Mouse (Mus musculus) layer of hippocampus, postnatal 14 days (tissue): ENCODE data around the gene Krtap28-10. TPM values are rescaled to one million over a fixed set of nuclear protein-coding genes. Genes with fewer than 3 reads are reported as not detected.
"Not testable (repeated sequence)": the region's sequence is repeated elsewhere in the genome, so short reads cannot be mapped to it uniquely, and the experiment has no call there.

ENCODE experiments used
- DNase-seq, 2 experiments: peaks; one replicate each; pipeline ENCODE4 v3.0.0; 2021 to 2022; ENCODE audit warnings: low spot score in 2 of 2, mixed read lengths in 1 of 2
- total RNA-seq, 2 experiments: library from RNA; stranded (reverse); gene quantifications; 2 replicates each; pipeline ENCODE4 v1.2.3; 2021

Gene Krtap28-10
- total RNA-seq, 2 experiments from 2014 or later, result not detected

DNA sequence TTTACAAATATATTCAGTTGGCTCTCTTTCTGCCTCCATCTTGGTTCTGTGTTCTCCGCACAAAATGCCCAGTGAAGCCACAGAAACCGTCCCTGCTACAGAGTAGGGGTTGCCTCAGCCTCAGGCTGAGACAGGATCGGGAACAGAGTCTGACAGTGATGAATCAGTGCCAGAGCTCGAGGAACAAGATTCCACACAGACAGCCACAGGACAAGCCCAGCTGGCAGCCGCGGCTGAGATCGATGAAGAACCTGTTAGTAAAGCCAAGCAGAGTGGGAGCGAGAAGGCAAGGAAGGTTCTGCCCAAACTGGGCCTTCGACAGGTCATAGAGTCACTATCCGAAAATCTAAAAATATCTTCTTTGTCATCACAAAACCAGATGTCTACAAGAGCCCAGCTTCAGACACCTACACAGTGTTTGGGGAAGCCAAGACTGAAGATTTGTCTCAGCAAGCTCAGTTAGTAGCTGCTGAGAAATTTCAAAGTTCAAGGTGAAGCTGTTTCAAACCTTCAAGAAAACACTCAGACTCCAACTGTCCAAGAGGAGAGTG, 26.9 kb downstream of the Krtap28-10 start:
- DNase-seq, result no peak

DNA sequence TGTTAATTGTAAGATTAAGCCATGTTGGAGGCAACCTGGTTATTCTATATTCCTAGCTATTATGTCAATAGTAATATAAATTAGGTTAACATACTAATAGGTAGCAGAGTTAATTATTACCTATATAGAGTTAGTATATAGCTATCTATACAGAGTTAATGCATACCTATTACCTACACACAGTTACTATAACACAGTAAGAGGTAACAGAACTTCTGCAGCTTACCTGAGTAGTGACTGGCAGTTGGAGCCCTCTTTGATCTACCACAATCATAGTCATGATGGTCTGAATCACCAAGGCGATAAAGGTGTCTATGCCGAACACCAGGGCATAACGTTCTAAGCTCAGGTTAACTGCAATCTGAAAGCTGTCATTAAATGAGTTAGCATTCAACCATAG, 27.8 kb downstream of the Krtap28-10 start:
- DNase-seq, result no peak

DNA sequence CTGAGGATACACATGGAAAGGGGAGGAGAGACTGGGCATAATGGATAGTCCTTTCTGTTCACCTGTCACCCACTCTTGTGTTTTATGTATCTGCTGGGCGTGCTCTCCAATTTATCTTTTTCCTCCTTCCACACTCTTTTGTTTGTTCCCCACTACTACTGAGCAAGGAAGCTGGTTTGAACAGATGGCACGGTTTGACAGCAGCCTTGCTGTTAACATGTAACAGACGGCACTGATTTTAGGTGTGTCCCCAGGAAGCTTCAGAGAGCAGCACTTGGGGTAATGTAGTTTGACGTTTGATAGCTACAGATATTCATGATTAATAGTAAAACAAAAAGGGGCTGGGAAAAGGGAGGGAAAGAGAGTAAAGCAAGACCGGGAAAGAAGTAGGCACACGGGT, 34.8 kb downstream of the Krtap28-10 start:
- no peak for DNase-seq

DNA sequence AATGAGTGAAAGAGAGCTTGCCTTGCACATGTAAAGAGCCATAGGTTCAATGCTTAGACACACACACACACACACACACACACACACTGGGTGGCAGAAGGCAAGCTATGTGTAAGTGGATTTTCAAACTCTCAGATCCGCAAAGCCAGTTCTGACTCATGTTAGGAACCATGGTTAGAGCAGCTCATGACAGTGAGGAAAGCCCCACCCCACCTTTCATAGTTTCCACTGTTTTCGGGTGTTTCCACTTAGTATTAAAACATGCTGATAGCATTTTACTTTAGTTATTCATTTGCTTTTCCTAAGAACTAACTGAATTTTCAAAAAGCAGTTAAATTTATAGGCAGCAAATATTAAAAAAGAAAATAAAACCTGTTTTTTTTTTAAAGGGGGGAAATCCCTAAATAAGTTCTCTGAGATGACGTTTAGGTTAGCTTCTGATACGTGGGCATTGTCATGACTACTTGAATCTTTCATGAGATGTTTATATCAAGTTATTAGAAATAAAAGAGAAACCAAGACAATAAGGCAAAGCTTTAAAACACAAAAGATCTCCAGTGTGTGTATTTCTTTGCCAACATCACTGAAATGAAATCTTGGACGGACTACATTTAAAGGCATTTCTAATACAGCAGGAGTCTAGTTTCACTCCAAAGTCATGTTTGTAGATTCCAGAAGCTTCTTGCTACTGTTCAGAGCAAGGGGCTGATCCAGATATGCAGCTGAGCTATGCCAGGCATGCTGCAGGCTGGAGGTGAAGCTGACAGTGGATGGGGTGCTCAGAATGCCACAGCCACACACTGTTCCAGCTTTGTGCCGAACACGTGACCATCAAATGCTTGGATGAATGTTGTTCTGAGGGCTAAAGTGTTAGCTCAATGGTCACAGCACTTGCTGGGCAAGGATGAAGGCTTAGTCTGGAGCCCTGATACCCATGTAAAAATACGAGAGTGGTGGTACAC, 35.8 kb downstream of the Krtap28-10 start:
- DNase-seq, result no peak

DNA sequence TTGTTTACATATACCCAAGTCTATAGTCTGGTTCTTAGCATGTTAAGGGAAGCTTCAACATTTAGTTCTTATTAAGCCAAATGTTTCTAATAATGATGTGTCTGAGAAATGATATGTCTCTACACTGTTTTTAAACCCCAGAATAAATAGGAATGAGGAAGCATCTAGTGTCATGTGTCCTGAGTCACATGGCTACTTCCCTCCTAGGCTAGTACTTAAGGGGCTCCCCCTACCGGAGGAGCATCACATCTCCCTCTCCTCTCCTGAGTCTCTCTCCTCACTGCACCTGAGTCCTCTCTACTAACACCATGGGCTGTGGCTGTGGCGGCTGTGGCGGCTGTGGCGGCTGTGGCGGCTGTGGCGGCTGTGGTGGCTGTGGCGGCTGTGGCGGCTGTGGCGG, 42.0 kb downstream of the Krtap28-10 start, which contains the start of gene Gm47959:
Gene Gm47959 (plus strand): TSS at position 243 of the 400 bp plus-strand sequence.
- DNase-seq, result not testable (repeated sequence)

DNA sequence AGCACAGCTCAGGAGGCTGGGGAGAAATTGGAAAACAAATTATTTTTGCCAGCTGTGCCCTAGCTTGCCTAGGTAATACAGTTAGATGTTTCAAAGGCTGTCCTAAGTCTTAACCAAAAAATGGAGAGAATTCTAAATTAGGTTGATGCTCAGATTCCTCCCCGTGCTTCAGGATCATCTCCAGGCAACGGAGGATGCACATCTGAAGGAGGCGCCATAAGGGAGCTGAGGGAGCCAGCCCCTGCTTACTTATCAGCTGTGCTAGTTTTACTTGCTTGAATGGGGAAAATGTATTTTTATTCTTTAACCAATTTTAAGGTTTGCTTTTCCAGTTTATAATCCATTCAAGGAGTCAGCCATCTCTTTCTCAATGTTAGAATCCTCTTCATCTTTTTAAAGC, 48.3 kb downstream of the Krtap28-10 start:
- DNase-seq, result no peak

DNA sequence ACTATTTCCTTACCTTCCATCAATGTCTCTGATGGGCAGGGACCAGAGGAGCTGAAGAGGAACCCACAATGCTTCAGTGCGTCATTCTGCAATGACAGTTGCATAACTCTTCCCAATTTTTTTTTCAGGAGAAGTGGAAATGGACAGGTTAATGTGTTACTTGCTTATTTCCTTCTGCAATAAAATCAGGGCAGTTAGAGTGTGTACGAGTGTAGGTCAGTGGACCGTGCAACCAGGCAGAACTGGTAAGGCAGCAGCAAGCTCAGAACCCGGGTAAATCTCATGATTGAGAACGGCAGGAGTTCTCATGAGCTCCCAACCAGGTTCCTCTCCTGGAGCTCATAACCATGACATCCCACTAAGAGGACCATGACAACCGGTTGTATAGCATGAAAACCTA, 50.2 kb downstream of the Krtap28-10 start:
- no peak for DNase-seq

DNA sequence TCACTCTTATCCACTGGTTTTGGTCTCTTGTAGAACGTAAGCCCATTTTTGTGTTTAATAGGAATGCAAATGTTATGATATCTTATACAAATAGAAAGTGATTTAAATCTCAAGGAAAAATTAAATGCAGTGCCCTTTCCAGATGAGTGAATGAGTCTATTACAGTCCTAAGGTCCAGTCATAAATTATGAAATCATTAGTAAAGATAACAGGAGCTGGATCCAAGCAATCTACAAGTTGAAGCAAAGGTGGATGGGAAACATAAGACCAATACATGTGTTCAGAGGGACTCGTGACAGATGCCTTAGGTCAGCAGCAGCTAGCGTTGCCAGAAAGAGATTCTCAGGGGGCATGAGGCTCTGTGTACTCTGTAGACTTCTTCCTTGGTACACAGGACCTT, 50.7 kb downstream of the Krtap28-10 start:
- no peak for DNase-seq

Other genes with a start within 250 kb of the Krtap28-10 start
- gene Agfg1, start 203.0 kb downstream of the Krtap28-10 start, total RNA-seq, result 10 to 100 TPM; 80.4 to 83.2 TPM
- gene A030005L19Rik, start 129.2 kb downstream of the Krtap28-10 start, total RNA-seq, result under 1 TPM in 1 of 2 experiments, not detected in 1; 0.83 TPM
- not detected for gene A030014E15Rik, start 117.6 kb downstream of the Krtap28-10 start, total RNA-seq
- gene Gm6217, start 111.1 kb downstream of the Krtap28-10 start, total RNA-seq, result not detected
- not detected for gene A030003K21Rik, start 99.1 kb downstream of the Krtap28-10 start, total RNA-seq
- gene Gm7544, start 86.5 kb downstream of the Krtap28-10 start, total RNA-seq, result not detected
- gene Gm47955, start 82.2 kb downstream of the Krtap28-10 start, total RNA-seq, result not detected
- gene Gm47959, start 41.9 kb downstream of the Krtap28-10 start, total RNA-seq, result not detected
- 1 to 10 TPM; 2.4 to 3.7 TPM for gene Slc19a3, start 4.0 kb downstream of the Krtap28-10 start, total RNA-seq
- gene Gm47969, start 2.5 kb upstream of the Krtap28-10 start, total RNA-seq, result not detected
- gene A030005K14Rik, start 16.9 kb upstream of the Krtap28-10 start, total RNA-seq, result not detected
- gene Krtap28-13, start 18.4 kb upstream of the Krtap28-10 start, total RNA-seq, result not detected
- not detected for gene Ccl20, start 74.3 kb upstream of the Krtap28-10 start, total RNA-seq
- gene Daw1, start 117.3 kb upstream of the Krtap28-10 start, total RNA-seq, result 1 to 10 TPM in 1 of 2 experiments, under 1 TPM in 1; 0.62 to 1.8 TPM